Mouse (Mus musculus): ENCODE data around the gene Nup210l.

DNA sequence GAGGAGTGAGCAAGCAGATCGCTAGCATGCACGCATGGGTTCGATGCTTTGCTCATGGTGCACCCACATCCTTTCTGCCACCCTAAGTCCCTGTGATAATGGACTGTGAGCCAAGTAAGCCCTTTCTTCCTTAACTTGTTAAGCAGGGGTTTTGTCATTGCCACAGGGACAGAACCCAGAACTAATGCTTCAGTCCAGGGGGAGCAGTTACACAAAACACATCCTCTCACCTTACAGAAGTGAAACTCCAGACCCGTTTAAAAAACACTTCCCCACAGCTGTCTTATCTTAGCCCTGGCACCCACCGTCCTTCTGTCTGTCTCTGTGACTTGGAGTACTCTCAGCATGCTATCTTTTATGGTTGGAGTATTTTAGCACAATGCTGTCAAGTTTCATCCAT is 52.1 kb downstream of the Nup210l start:
- no peak for TF ChIP-seq POLR2A (IDR thresholded peaks at IDR 0.05; ENCODE audit: extremely low read depth, insufficient read depth, low read length)
- TF ChIP-seq CTCF (IDR thresholded peaks at IDR 0.05; ENCODE audit: extremely low read depth, insufficient read depth, low read length): no peak

Data from cortical plate, adult 2 months (tissue).